Mouse (Mus musculus) lung, embryonic 16.5 days (tissue): Measurements from ENCODE around the gene Pak4. TPM values are rescaled to one million over a fixed set of nuclear protein-coding genes. Genes with fewer than 3 reads are reported as not detected.
"Not testable (repeated sequence)": the region's sequence is repeated elsewhere in the genome, so short reads cannot be mapped to it uniquely, and the experiment has no call there.

Experiments used
- ATAC-seq: fragments of 200-750 bp; cut with Nextera tagmentation; 2 replicates; pipeline ENCODE4 v1.8.0; 2017; ENCODE audit warnings: low read depth, mild to moderate bottlenecking, moderate library complexity
- H3K27ac ChIP-seq: fragments of 300-500 bp; sonication (generic); 2 replicates; pipeline ENCODE4 v1.5.1; 2014; ENCODE audit warnings: mild to moderate bottlenecking, control low read depth, low read length
- H3K27me3 ChIP-seq: fragments of 300-500 bp; sonication (generic); 2 replicates; pipeline ENCODE4 v1.6.1; 2014; ENCODE audit warnings: low read depth, low read length, mixed read lengths; ENCODE audit not compliant: control insufficient read depth, insufficient read depth
- H3K36me3 ChIP-seq: fragments of 300-500 bp; sonication (generic); 2 replicates; pipeline ENCODE4 v1.6.1; 2014; ENCODE audit warnings: low read length; ENCODE audit not compliant: control insufficient read depth, insufficient read depth
- H3K4me1 ChIP-seq: fragments of 300-500 bp; sonication (generic); replicated peaks from 2 replicates; pipeline ENCODE4 v1.6.1; 2014; ENCODE audit warnings: low read length, mixed read lengths; ENCODE audit not compliant: control insufficient read depth, insufficient read depth
- H3K4me2 ChIP-seq: fragments of 300-500 bp; sonication (generic); 2 replicates; pipeline ENCODE4 v1.6.1; 2014; ENCODE audit warnings: low read depth, low read length, control low read depth
- H3K4me3 ChIP-seq: fragments of 300-500 bp; sonication (generic); 2 replicates; pipeline ENCODE4 v1.5.1; 2014; ENCODE audit warnings: mild to moderate bottlenecking, low read length, control low read depth
- H3K9ac ChIP-seq: fragments of 300-500 bp; sonication (generic); 2 replicates; pipeline ENCODE4 v1.6.1; 2014; ENCODE audit warnings: low read length, control low read depth
- H3K9me3 ChIP-seq: fragments of 300-500 bp; sonication (generic); 2 replicates; pipeline ENCODE4 v1.6.1; 2016; ENCODE audit warnings: low read length; ENCODE audit not compliant: control insufficient read depth
- WGBS: fragments of 180-500 bp; shearing (Covaris S2); extraction: QIAGEN DNeasy Blood & Tissue Kit; methylation state at CpG from one replicate; pipeline ENCODE4 v1.1.7; 2014; 5-methylcytosine and 5-hydroxymethylcytosine counted together
- polyA plus RNA-seq: library from polyadenylated mRNA; unstranded; fragments of >200 nt; fragmentation: Nextera tagmentation; extraction: Ambion mirVana; gene quantifications from 2 replicates; pipeline ENCODE4 v1.2.1, GENCODE M21; 2015

Pak4 gene
- polyA plus RNA-seq, 1 experiment from 2014 or later, result 60.5 TPM

GRCm38 (mm10) chr7:28545048-28545890 is 52.7 kb downstream of the Pak4 start:
- Histone ChIP-seq H3K9me3 (no peaks in the 10 kb centered on the region), H3K27ac (no peak overlapping the region), H3K4me1 (peaks cover 8% of the 10 kb centered on the region; the same call in 1 of the 2 replicates), H3K4me2 (no peak overlapping the region), H3K4me3 (no peak overlapping the region), H3K27me3 (peaks cover 35% of the 10 kb centered on the region), H3K36me3 (no peaks in the 10 kb centered on the region), H3K9ac (no peak overlapping the region)
- ATAC-seq, result peak; percentile 43; the same call in 1 of the 2 replicates
- 31% methylated on average over 14 of the region's 14 CpGs for WGBS

- no peaks in the 10 kb centered on the region for H3K36me3 ChIP-seq
- peaks cover 35% of the 10 kb centered on the region for H3K27me3 ChIP-seq
- peak overlapping the region; percentile 50 for H3K4me2 ChIP-seq
- WGBS, result 5% methylated on average over 26 of the region's 27 CpGs
- H3K4me3 ChIP-seq, result peak overlapping the region; percentile 26
- no peak overlapping the region for H3K27ac ChIP-seq
- peaks cover 8% of the 10 kb centered on the region; the same call in 1 of the 2 replicates for H3K4me1 ChIP-seq
- peak overlapping the region; percentile 32; the same call in 1 of the 2 replicates for H3K9ac ChIP-seq
- H3K9me3 ChIP-seq, result no peaks in the 10 kb centered on the region
- no peak for ATAC-seq
Measured at GRCm38 (mm10) chr7:28544051-28544601, 53.9 kb downstream of the Pak4 start.

GRCm38 (mm10) chr7:28540526-28540925 is 57.5 kb downstream of the Pak4 start, which contains the start of gene Sycn:
Gene Sycn, plus strand, starts transcription at chr7:28540885.
- Histone ChIP-seq H3K36me3 (no peaks in the 10 kb centered on the region), H3K4me3 (no peak within 1 kb of the TSS), H3K4me1 (no peaks in the 10 kb centered on the region), H3K9ac (no peak within 1 kb of the TSS), H3K4me2 (no peak within 1 kb of the TSS), H3K27me3 (peaks cover 17% of the 10 kb centered on the region), H3K9me3 (no peaks in the 10 kb centered on the region), H3K27ac (no peak within 1 kb of the TSS)
- WGBS, result 45% methylated on average over 4 of the region's 4 CpGs
- ATAC-seq, result no peak

- H3K4me1 ChIP-seq, H3K27me3 ChIP-seq, H3K27ac ChIP-seq, ATAC-seq, H3K9ac ChIP-seq, H3K4me2 ChIP-seq, H3K4me3 ChIP-seq, H3K36me3 ChIP-seq, H3K9me3 ChIP-seq: not testable (repeated sequence)
- WGBS, result 90% methylated on average over 6 of the region's 6 CpGs
Measured at GRCm38 (mm10) chr7:28538886-28539285, 59.1 kb downstream of the Pak4 start.

GRCm38 (mm10) chr7:28532005-28532404 is 66.0 kb downstream of the Pak4 start:
- H3K36me3 ChIP-seq, result no peaks in the 10 kb centered on the region
- no peaks in the 10 kb centered on the region; the same call in 1 of the 2 replicates for H3K4me1 ChIP-seq
- H3K9me3 ChIP-seq, result no peaks in the 10 kb centered on the region
- H3K27ac ChIP-seq, result 0 out of 2 replicates have a peak overlapping the region, but pooled peaks have one; percentile 7
- no peak overlapping the region for H3K9ac ChIP-seq
- no peak overlapping the region for H3K4me3 ChIP-seq
- 61% methylated on average over 8 of the region's 8 CpGs for WGBS
- no peaks in the 10 kb centered on the region for H3K27me3 ChIP-seq
- no peak overlapping the region for H3K4me2 ChIP-seq
- peak; percentile 93 for ATAC-seq

GRCm38 (mm10) chr7:28527922-28528719 is 69.9 kb downstream of the Pak4 start:
- WGBS, result 5% methylated on average over 19 of the region's 19 CpGs
- Histone ChIP-seq H3K4me1 (no peaks in the 10 kb centered on the region; the same call in 1 of the 2 replicates), H3K27ac (no peak overlapping the region), H3K4me3 (no peak overlapping the region), H3K4me2 (no peak overlapping the region), H3K9me3 (no peaks in the 10 kb centered on the region), H3K9ac (no peak overlapping the region), H3K36me3 (no peaks in the 10 kb centered on the region), H3K27me3 (no peaks in the 10 kb centered on the region)
- ATAC-seq, result peak; percentile 59

GRCm38 (mm10) chr7:28522536-28522935 is 75.4 kb downstream of the Pak4 start, which contains the start of gene Ifnl3:
Gene Ifnl3, plus strand, starts transcription at chr7:28522836.
- H3K9me3 ChIP-seq, H3K9ac ChIP-seq, H3K4me2 ChIP-seq, H3K4me3 ChIP-seq, H3K36me3 ChIP-seq, H3K27me3 ChIP-seq, H3K27ac ChIP-seq, H3K4me1 ChIP-seq, ATAC-seq: not testable (repeated sequence)
- 62% methylated on average over 5 of the region's 6 CpGs for WGBS

- Histone ChIP-seq H3K4me3 (no peak overlapping the region), H3K27me3 (no peaks in the 10 kb centered on the region), H3K9ac (no peak overlapping the region), H3K36me3 (no peaks in the 10 kb centered on the region), H3K9me3 (no peaks in the 10 kb centered on the region), H3K4me2 (no peak overlapping the region), H3K27ac (no peak overlapping the region), H3K4me1 (no peaks in the 10 kb centered on the region)
- ATAC-seq, result no peak
- 64% methylated on average over 8 of the region's 8 CpGs for WGBS
Measured at GRCm38 (mm10) chr7:28511441-28511840, 86.5 kb downstream of the Pak4 start.
